Mouse (Mus musculus) lung, adult 2 months (tissue): ENCODE data around the gene Cradd.

ENCODE experiments used
- CTCF ChIP-seq: fragments of 200-500 bp; IDR thresholded peaks from 2 replicates; pipeline ENCODE4 v1.5.1; 2011; ENCODE audit warnings: mild to moderate bottlenecking, low read length, control low read depth; ENCODE audit not compliant: insufficient read depth
- POLR2A ChIP-seq: fragments of 200-500 bp; IDR thresholded peaks from 2 replicates; pipeline ENCODE4 v1.6.1; 2011; ENCODE audit warnings: low read depth, mild to moderate bottlenecking, control low read depth, low read length, borderline replicate concordance; ENCODE audit errors: extremely low read depth

- TF ChIP-seq POLR2A = no peak
- no peak for TF ChIP-seq CTCF
These were observed 89.3 kb downstream of the Cradd start for GRCm38 (mm10) chr10:95234661-95235060.
